Mouse (Mus musculus): ENCODE data around the gene Stard9. TPM values are rescaled to one million over a fixed set of nuclear protein-coding genes. Genes with fewer than 3 reads are reported as not detected.

The Stard9 gene
- polyA plus RNA-seq, 1 experiment from 2014 or later = 3.5 TPM

Other genes starting within 250 kb of the Stard9 start
- gene Ganc, start 225.2 kb upstream of the Stard9 start, polyA plus RNA-seq (2015; fragmentation: Nextera tagmentation; extraction: Ambion mirVana) = 8.6 and 9.8 TPM in 2 replicates
- gene Tmem87a, start 225.0 kb upstream of the Stard9 start, polyA plus RNA-seq (2015; fragmentation: Nextera tagmentation; extraction: Ambion mirVana) = 5.6 and 6.8 TPM in 2 replicates
- gene Capn3, start 173.1 kb upstream of the Stard9 start, polyA plus RNA-seq (2015; fragmentation: Nextera tagmentation; extraction: Ambion mirVana) = 0.53 and 1.1 TPM in 2 replicates
- gene Zfp106, start 65.3 kb upstream of the Stard9 start, polyA plus RNA-seq (2015; fragmentation: Nextera tagmentation; extraction: Ambion mirVana) = 33.6 and 33.7 TPM in 2 replicates
- gene Snap23, start 61.5 kb upstream of the Stard9 start, polyA plus RNA-seq (2015; fragmentation: Nextera tagmentation; extraction: Ambion mirVana) = 15.0 and 17.2 TPM in 2 replicates
- gene Haus2, start 19.7 kb upstream of the Stard9 start, polyA plus RNA-seq (2015; fragmentation: Nextera tagmentation; extraction: Ambion mirVana) = 25.0 and 26.6 TPM in 2 replicates
- 30.0 and 32.3 TPM in 2 replicates for gene Lrrc57, start 19.6 kb upstream of the Stard9 start, polyA plus RNA-seq (2015; fragmentation: Nextera tagmentation; extraction: Ambion mirVana)
- 5.2 and 6.0 TPM in 2 replicates for gene Cdan1, start 221.0 kb downstream of the Stard9 start, polyA plus RNA-seq (2015; fragmentation: Nextera tagmentation; extraction: Ambion mirVana)
- 11.1 and 12.4 TPM in 2 replicates for gene Ttbk2, start 221.5 kb downstream of the Stard9 start, polyA plus RNA-seq (2015; fragmentation: Nextera tagmentation; extraction: Ambion mirVana)